Mouse (Mus musculus) natural killer cell, adult 2 months (primary cell): ENCODE data around the gene Ppwd1.
"Not testable (repeated sequence)": the region's sequence is repeated elsewhere in the genome, so short reads cannot be mapped to it uniquely, and the experiment has no call there.

Experiments used
- DNase-seq, 2 experiments: peaks; one replicate each; pipeline ENCODE4 v3.0.0; 2022; ENCODE audit warnings: low spot score in 2 of 2

The Ppwd1 gene

GRCm38 (mm10) chr13:104228384-104229066 lies at the start of gene Ppwd1, which contains the start of gene Cenpk:
Gene Ppwd1, minus strand, starts transcription at chr13:104228843.
Gene Cenpk, plus strand, starts transcription at chr13:104228611.
- peak; percentile 95 to 96 for DNase-seq

- DNase-seq: no peak
Observed at GRCm38 (mm10) chr13:104258997-104259396, 30.4 kb upstream of the Ppwd1 start.

DNA sequence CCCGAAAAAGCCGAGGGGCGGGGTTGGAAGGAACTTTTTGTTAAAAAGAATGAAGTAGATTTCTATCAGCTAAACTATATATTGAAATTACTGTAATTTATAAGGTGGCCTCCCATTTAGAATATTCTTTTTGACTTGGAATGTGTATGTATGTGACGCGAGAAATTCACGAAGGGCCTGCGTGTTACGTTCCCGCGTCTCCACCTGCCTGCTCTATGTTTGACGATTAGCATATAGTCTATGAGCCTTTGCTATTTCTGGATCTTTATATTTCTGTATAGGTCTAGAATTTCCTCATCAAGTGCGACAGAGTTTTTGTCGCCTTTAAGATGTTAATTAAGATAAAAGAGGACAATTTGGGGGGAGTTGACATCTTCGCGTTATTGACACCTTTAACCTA lies 538 bp upstream of the Ppwd1 start:
- DNase-seq: no peak

GRCm38 (mm10) chr13:104227478-104227877 lies 1.2 kb downstream of the Ppwd1 start:
- DNase-seq: no peak

DNA sequence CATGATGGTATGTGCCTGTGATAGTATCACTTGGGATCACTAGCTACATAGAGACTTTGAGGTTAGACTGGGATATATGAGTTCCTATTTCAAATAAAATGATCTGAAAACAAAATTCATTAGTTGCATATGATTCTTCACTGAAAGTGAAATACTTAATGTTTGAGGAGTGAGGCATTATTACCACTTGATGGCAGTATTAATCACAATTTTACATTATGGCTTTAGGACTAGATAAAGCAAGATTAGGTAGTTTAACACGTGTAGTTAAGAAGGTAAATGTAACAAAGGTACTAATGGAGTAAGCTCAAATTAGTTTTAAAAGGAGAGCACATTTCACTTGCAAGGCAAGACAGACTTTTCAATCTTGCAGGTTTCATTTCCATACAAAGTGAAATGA lies 24.3 kb downstream of the Ppwd1 start:
- DNase-seq: no peak

- not testable (repeated sequence) for DNase-seq
Observed at GRCm38 (mm10) chr13:104195891-104196290, 32.8 kb downstream of the Ppwd1 start.

DNA sequence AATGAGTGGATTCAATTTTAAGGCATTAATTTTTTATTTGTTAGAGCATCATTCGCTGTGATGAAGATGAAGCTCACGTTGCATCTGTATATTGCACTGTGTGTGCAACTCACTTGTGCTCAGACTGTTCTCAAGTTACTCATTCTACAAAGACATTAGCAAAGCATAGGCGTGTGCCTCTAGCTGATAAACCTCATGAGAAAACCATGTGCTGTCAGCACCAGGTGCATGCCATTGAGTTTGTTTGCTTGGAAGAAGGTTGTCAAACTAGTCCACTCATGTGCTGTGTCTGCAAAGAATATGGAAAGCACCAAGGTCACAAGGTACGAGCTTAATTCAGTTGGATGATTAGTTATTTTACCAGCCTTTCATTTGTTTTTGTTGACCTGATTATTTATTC lies 41.3 kb downstream of the Ppwd1 start:
- DNase-seq: no peak

DNA sequence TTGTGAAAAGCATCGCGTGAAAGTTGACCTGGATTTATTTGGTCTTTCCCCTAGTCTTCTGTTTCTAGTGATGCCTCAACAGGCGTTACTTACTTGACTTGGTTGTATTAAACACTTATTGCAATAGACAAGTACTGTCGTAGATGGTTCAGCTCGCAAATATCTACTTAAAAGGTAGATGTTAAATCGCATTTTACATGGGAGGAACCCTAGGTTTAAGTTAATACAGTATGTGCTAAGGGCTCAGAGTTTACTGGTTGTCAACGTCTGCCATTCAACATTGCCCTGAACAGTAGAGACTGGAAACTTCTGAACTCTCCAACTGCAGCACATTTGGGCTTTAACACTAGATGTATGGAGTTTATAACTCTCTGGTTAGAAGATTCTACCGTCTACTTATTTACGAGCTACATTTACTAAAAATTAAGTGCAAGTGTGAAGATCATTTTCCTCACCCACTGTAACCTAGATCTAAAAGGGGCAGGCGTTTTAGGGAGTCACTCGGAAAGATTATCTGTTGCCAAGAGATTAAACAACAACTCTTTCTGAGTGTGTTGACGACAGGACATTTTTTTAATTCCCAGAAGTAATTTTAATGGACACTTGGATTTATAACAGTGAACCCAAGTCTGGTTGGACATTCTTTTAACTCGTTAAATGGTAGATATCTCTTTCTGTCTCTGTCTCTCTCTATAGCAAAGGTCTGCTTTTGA lies 49.3 kb downstream of the Ppwd1 start:
- DNase-seq: no peak

- peak; percentile 95 to 96 for DNase-seq
Observed at GRCm38 (mm10) chr13:104178650-104179121, 50.0 kb downstream of the Ppwd1 start, which contains the start of gene Trim23. Gene Trim23, plus strand, starts transcription at chr13:104178797.

DNA sequence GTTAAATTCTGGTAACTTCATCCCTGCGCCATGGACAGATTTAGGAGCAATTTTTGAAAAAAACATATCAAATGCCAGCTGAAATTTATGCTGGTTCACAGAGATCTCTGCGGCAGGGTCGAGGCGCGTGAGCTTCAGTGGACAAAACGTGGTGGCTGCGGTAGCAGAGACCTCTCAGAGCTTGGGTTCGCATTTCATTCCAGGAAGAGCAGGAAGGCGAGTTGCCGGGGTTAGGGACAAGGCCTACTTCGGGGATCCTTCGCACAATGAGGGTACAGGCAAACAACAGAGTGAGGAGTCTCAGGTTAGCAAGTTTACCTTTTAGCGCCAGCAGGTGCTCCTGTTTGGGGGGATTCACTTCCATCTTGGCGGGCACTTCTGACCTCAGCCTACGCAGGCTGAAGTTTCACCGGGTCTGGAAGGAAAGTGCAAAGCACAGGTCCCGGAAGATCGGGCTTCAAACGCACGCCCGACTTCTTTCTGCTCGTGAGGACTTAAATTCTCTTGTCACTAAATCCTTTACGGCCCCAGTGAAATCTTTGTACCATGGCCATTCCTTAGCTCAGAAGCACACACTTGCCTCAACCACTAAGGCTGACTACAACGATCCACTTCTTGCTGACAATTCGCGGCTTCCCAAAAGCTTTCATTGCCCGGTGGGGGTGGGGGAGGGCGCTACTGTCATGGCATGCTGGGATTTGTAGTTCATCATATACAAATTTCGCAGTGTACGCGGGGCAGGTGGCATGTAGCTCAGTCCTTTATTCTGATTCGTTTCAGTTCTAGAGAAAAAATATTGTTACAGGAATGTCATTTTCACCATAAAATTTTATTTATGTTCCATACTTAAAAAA lies 50.6 kb downstream of the Ppwd1 start, which contains the start of gene Trappc13:
Trappc13 (minus strand) TSS at position 674 of the 854 bp plus-strand sequence.
- DNase-seq: no peak

GRCm38 (mm10) chr13:104176874-104177273 lies 51.8 kb downstream of the Ppwd1 start:
- no peak for DNase-seq

GRCm38 (mm10) chr13:104172498-104172897 lies 56.1 kb downstream of the Ppwd1 start:
- no peak for DNase-seq

DNA sequence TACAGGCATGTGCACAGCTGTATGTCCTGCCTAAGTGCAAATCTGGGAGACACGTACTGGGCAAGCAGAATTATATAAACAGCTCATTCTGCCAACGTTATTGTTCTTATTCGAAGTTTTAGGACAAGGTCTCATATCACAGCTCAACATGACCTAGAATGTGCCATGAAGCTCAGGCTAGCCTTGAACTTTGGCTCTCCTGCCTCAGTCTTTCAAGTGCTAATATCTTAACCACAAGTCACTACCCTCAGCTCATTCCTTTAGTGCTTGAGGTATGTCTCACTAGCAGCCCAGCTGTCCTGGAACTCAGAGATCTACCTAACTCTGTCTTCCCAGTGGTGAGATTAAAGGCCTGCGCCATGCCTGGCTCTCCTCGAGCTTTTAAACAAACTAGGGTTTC lies 56.9 kb downstream of the Ppwd1 start:
- DNase-seq: no peak

DNA sequence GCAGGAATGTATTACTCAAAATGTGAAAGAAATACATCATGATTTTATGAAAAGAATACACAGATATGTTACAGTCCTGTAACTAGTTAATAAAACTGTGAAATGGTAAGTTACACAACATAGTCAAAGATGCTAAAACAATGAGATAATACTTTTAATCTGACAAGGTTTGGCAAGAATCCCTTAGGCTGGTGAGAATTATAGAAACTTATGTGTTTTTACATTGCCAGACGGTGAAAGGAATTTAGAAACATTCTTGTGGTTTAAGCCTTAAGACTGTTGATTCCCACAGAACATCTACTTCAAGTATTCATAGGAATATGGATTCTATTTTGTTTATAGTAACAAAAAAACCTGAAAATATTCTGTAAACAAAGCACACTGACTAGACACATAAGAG lies 73.0 kb downstream of the Ppwd1 start:
- no peak for DNase-seq
